Mouse (Mus musculus) liver, embryonic 14.5 days (tissue): ENCODE results near the gene Etnk2. TPM values are rescaled to one million over a fixed set of nuclear protein-coding genes. Genes with fewer than 3 reads are reported as not detected.
A peak's percentile ranks its signal among the peaks of the same experiment; 100 is the strongest.

Experiments used
- ATAC-seq: fragments of 200-750 bp; cut with Nextera tagmentation; 2 replicates; pipeline ENCODE4 v1.8.0; 2017; ENCODE audit warnings: moderate number of reproducible peaks, mild to moderate bottlenecking, moderate library complexity; ENCODE audit not compliant: insufficient read depth
- DNase-seq, 3 experiments: peaks; one replicate each; pipeline ENCODE4 v3.0.0-alpha.2; 2012 to 2013; ENCODE audit warnings: low read depth in 3 of 3, low spot score in 3 of 3
- H3K27ac ChIP-seq: fragments of 300-500 bp; sonication (generic); 2 replicates; pipeline ENCODE4 v1.5.1; 2014; ENCODE audit warnings: moderate library complexity, mild to moderate bottlenecking, control low read depth, inconsistent platforms
- H3K27me3 ChIP-seq: fragments of 300-500 bp; sonication (generic); 2 replicates; pipeline ENCODE4 v1.6.1; 2014; ENCODE audit warnings: mild to moderate bottlenecking, low read length, moderate library complexity; ENCODE audit not compliant: control insufficient read depth, insufficient read depth
- H3K36me3 ChIP-seq: fragments of 300-500 bp; sonication (generic); replicated peaks from 2 replicates; pipeline ENCODE4 v1.6.1; 2014; ENCODE audit warnings: low read depth; ENCODE audit not compliant: control insufficient read depth, insufficient read depth
- H3K4me1 ChIP-seq, 2 experiments: fragments of 200-500 bp in 1 of 2; fragments of 300-500 bp in 1 of 2; sonication (generic) in 1 of 2; replicated peaks; 2 replicates each; pipeline ENCODE4 v1.6.1; 2012 to 2014; ENCODE audit warnings: antibody characterized with exemption in 1 of 2, inconsistent platforms in 1 of 2, low read length in 1 of 2; ENCODE audit not compliant: control insufficient read depth in 2 of 2, insufficient read depth in 2 of 2
- H3K4me2 ChIP-seq: fragments of 300-500 bp; sonication (generic); 2 replicates; pipeline ENCODE4 v1.6.1; 2014; ENCODE audit warnings: low read depth, mild to moderate bottlenecking, control low read depth, moderate library complexity
- H3K4me3 ChIP-seq, 2 experiments: fragments of 200-500 bp in 1 of 2; fragments of 300-500 bp in 1 of 2; sonication (generic) in 1 of 2; 2 replicates each; pipeline ENCODE4 v1.5.1; 2012 to 2014; ENCODE audit warnings: low read depth in 2 of 2, low read length in 2 of 2, mild to moderate bottlenecking in 2 of 2, control low read depth in 1 of 2, inconsistent platforms in 1 of 2, moderate library complexity in 1 of 2; ENCODE audit not compliant: insufficient read depth in 1 of 2
- H3K9ac ChIP-seq: fragments of 300-500 bp; sonication (generic); replicated peaks from 2 replicates; pipeline ENCODE4 v1.6.1; 2014; ENCODE audit warnings: mild to moderate bottlenecking, control low read depth, moderate library complexity
- H3K9me3 ChIP-seq: fragments of 300-500 bp; sonication (generic); 2 replicates; pipeline ENCODE4 v1.6.1; 2016; ENCODE audit warnings: low read length, mixed read lengths; ENCODE audit not compliant: control insufficient read depth
- CTCF ChIP-seq: IDR thresholded peaks from 2 replicates; pipeline ENCODE4 v1.5.1; 2016; ENCODE audit warnings: antibody characterized with exemption, low read depth, control low read depth
- EP300 ChIP-seq: IDR thresholded peaks from 2 replicates; pipeline ENCODE4 v1.6.1; 2016; ENCODE audit warnings: antibody characterized with exemption, low read depth
- WGBS: fragments of 180-500 bp; shearing (Covaris S2); extraction: QIAGEN DNeasy Blood & Tissue Kit; methylation state at CpG from one replicate; pipeline ENCODE4 v1.1.7; 2014; ENCODE audit not compliant: insufficient replicate concordance; 5-methylcytosine and 5-hydroxymethylcytosine counted together
- polyA plus RNA-seq, 2 experiments: library from polyadenylated mRNA; depleted of rRNA in 1 of 2; stranded (reverse) in 1 of 2; unstranded in 1 of 2; fragments of >200 nt; fragmentation: Nextera tagmentation in 1 of 2; extraction: Ambion mirVana in 1 of 2; gene quantifications; 2 replicates each; pipeline versions ENCODE4 v1.2.1 to v1.2.3; 2012 to 2014

Etnk2 gene
- polyA plus RNA-seq, 2 experiments: 3.4 to 5.5 TPM

DNA sequence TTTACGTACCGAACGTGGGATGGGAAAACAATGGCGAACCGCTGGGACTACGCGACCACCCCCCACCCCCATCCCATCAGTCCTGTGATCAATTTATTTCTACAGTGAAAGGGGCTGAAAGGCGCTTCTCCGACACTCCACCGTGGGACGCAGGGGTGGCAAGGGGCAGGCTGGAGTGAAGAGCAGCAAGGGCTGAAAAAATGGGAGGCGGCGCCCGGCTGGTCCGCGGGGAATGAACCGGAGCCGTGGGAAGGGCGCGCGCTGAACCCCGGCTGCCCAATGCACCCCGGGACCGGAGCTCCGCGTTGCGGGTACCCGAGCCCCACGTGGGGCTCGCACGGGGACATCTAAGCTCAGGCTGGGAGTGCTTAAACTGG lies 59.8 kb downstream of the Etnk2 start:
- 1% methylated on average over 31 of the region's 31 CpGs for WGBS
- H3K4me2 ChIP-seq: peak overlapping the region; percentile 62
- no peak overlapping the region for H3K27ac ChIP-seq
- peaks cover 37% of the 10 kb centered on the region for H3K27me3 ChIP-seq
- H3K9ac ChIP-seq: no peak overlapping the region; the same call in 1 of the 2 replicates
- no peaks in the 10 kb centered on the region for H3K36me3 ChIP-seq
- peak overlapping the region; percentile 52 to 58 for H3K4me3 ChIP-seq
- no peak for TF ChIP-seq EP300
- TF ChIP-seq CTCF: no peak
- ATAC-seq (no peak), DNase-seq (no peak)
- H3K9me3 ChIP-seq: no peaks in the 10 kb centered on the region
- H3K4me1 ChIP-seq: peaks cover 0 to 5% of the 10 kb centered on the region in 2 experiments; a peak in 1 of 4 replicates

DNA sequence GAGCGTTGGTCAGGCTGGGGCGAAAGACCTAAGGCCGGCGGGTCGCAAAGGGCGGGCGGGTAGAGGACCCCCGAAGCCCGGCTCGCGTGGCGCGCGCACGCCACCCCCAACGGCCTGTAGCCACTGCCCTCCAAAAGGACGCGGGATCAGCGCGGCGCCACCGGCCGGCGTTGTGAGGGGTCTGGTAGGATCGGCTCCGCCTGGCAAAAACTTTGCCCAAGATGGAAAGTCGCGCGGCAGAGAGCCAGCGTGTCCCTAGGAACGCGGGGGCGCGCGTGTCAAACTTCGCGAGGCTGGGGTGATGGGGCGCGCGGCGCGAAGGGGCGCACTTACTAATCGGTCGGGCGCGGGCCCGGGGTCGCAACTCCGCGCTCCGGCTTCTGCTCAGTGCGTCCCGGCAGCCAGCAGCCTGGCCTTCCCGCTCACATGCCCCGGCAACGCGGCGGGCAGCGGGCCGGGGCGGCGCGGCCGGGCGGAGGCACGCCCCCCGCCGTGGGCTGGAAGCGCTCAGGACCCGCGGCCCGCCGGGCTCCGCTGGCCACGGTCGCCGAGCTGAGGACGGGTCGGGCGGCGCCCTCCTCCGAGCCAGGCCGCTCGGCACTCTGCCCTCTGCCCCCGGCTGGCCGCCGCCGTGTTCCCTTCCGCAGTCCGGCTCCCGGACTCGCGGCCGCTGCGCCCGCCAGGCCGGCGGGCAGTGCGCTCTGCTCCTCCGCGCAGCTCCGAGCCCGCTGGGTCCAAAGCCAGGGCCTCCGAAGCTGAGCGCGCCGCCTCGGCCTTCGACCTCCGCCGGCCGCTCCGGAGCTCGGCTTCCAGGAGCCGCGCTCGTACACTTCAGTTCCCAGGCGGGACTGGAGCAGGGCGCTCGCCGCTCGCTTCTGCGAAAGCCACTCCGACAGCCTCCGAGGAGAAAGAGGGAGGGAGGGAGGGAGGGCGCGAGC lies 60.4 kb downstream of the Etnk2 start, which contains the start of gene Sox13:
Sox13 (minus strand) TSS at position 835 of the 938 bp plus-strand sequence.
- ATAC-seq (peak; percentile 64), DNase-seq (no peak)
- Histone ChIP-seq H3K27ac (no peak within 1 kb of the TSS), H3K27me3 (peaks cover 37% of the 10 kb centered on the region), H3K9me3 (no peaks in the 10 kb centered on the region), H3K4me3 (peak within 1 kb of the TSS; percentile 52 to 58), H3K9ac (peak within 1 kb of the TSS; percentile 27), H3K4me1 (peaks cover 0 to under 1% of the 10 kb centered on the region in 2 experiments; a peak in 1 of 4 replicates), H3K4me2 (peak within 1 kb of the TSS; percentile 62), H3K36me3 (no peaks in the 10 kb centered on the region)
- under 1% methylated on average over 118 of the region's 128 CpGs for WGBS
- TF ChIP-seq CTCF: no peak
- no peak for TF ChIP-seq EP300

GRCm38 (mm10) chr1:133424547-133425140 lies 61.3 kb downstream of the Etnk2 start:
- no peak overlapping the region for H3K4me3 ChIP-seq
- TF ChIP-seq CTCF: no peak
- no peak for TF ChIP-seq EP300
- DNase-seq (no peak), ATAC-seq (no peak)
- no peaks in the 10 kb centered on the region; a peak in 1 of 4 replicates for H3K4me1 ChIP-seq
- WGBS: 27% methylated on average over 4 of the region's 4 CpGs
- H3K9ac ChIP-seq: no peak overlapping the region
- H3K4me2 ChIP-seq: no peak overlapping the region
- H3K9me3 ChIP-seq: no peaks in the 10 kb centered on the region
- H3K27me3 ChIP-seq: peaks cover 37% of the 10 kb centered on the region
- H3K36me3 ChIP-seq: no peaks in the 10 kb centered on the region
- no peak overlapping the region for H3K27ac ChIP-seq

Other genes with a start within 250 kb of the Etnk2 start
- gene Ppp1r15b, start 232.4 kb upstream of the Etnk2 start, polyA plus RNA-seq (2012; rRNA removed): 21.3 and 26.9 TPM in 2 replicates
- 33.4 and 40.5 TPM in 2 replicates for gene Ppp1r15b, start 232.4 kb upstream of the Etnk2 start, polyA plus RNA-seq (2014; fragmentation: Nextera tagmentation; extraction: Ambion mirVana)
- gene Plekha6, start 199.4 kb upstream of the Etnk2 start, polyA plus RNA-seq (2012; rRNA removed): 2.1 and 2.3 TPM in 2 replicates
- 0.81 and 1.3 TPM in 2 replicates for gene Plekha6, start 199.4 kb upstream of the Etnk2 start, polyA plus RNA-seq (2014; fragmentation: Nextera tagmentation; extraction: Ambion mirVana)
- gene Golt1a, start 53.8 kb upstream of the Etnk2 start, polyA plus RNA-seq (2012; rRNA removed): 2.8 and 3.3 TPM in 2 replicates
- 8.0 and 9.1 TPM in 2 replicates for gene Golt1a, start 53.8 kb upstream of the Etnk2 start, polyA plus RNA-seq (2014; fragmentation: Nextera tagmentation; extraction: Ambion mirVana)
- not detected in 2 replicates for gene Kiss1, start 41.7 kb upstream of the Etnk2 start, polyA plus RNA-seq (2012; rRNA removed)
- not detected in 2 replicates for gene Kiss1, start 41.7 kb upstream of the Etnk2 start, polyA plus RNA-seq (2014; fragmentation: Nextera tagmentation; extraction: Ambion mirVana)
- 0.41 and 0.50 TPM in 2 replicates for gene Ren1, start 13.1 kb upstream of the Etnk2 start, polyA plus RNA-seq (2012; rRNA removed)
- 0.57 and 0.90 TPM in 2 replicates for gene Ren1, start 13.1 kb upstream of the Etnk2 start, polyA plus RNA-seq (2014; fragmentation: Nextera tagmentation; extraction: Ambion mirVana)
- gene Sox13, start 60.8 kb downstream of the Etnk2 start, polyA plus RNA-seq (2012; rRNA removed): 4.9 and 6.1 TPM in 2 replicates
- gene Sox13, start 60.8 kb downstream of the Etnk2 start, polyA plus RNA-seq (2014; fragmentation: Nextera tagmentation; extraction: Ambion mirVana): 1.1 and 1.6 TPM in 2 replicates
- 175 and 241 TPM in 2 replicates for gene Snrpe, start 246.7 kb downstream of the Etnk2 start, polyA plus RNA-seq (2012; rRNA removed)
- gene Snrpe, start 246.7 kb downstream of the Etnk2 start, polyA plus RNA-seq (2014; fragmentation: Nextera tagmentation; extraction: Ambion mirVana): 488 and 500 TPM in 2 replicates